Mouse (Mus musculus) layer of hippocampus, adult 6 months (tissue): ENCODE results near the gene Prrx1. TPM values are rescaled to one million over a fixed set of nuclear protein-coding genes. Genes with fewer than 3 reads are reported as not detected.

Experiments used
- long read RNA-seq, 2 experiments: library from polyadenylated mRNA; unstranded; transcript quantifications; one replicate each; pipeline ENCODE4 v2.0.0; 2019 to 2020
- polyA plus RNA-seq: library from polyadenylated mRNA; unstranded; fragments of <200 nt; fragmentation: Nextera tagmentation; gene quantifications from 2 replicates; pipeline ENCODE4 v1.2.3, GENCODE M21; 2021

Prrx1 gene
- 1.6 and 2.3 TPM in 2 replicates for polyA plus RNA-seq
- long read RNA-seq, experiment 1, full-length matches to known transcripts: 2 of 2 reads
- long read RNA-seq, experiment 1, partial matches to known transcripts: 0 of 2 reads
- long read RNA-seq, experiment 1, other reads (novel, unspliced or antisense): 0 of 2 reads
- long read RNA-seq, experiment 2, full-length matches to known transcripts: 1 of 1 reads
- long read RNA-seq, experiment 2, partial matches to known transcripts: 0 of 1 reads
- long read RNA-seq, experiment 2, other reads (novel, unspliced or antisense): 0 of 1 reads

GRCm38 (mm10) chr1:163313101-163313773, at the start of gene Prrx1:
Prrx1 (minus strand) TSS chr1:163313710.

Other genes starting within 250 kb of the Prrx1 start
- gene Mroh9, start 228.0 kb downstream of the Prrx1 start, polyA plus RNA-seq: not detected in 2 replicates
- 8.5 and 9.2 TPM in 2 replicates for gene Gorab, start 90.0 kb upstream of the Prrx1 start, polyA plus RNA-seq